Mouse (Mus musculus) embryonic fibroblast, embryonic 13.5 days (primary cell): ENCODE data around the gene Atp6v1fnb. TPM values are rescaled to one million over a fixed set of nuclear protein-coding genes. Genes with fewer than 3 reads are reported as not detected.

Experiments
- H3K27ac ChIP-seq: 2 replicates; pipeline ENCODE4 v1.5.1; 2012; ENCODE audit warnings: low read length, control low read depth, inconsistent platforms; ENCODE audit not compliant: insufficient read depth
- H3K4me1 ChIP-seq: 2 replicates; pipeline ENCODE4 v1.6.1; 2011; ENCODE audit warnings: low read length; ENCODE audit not compliant: control insufficient read depth, insufficient read depth
- H3K4me3 ChIP-seq: 2 replicates; pipeline ENCODE4 v1.5.1; 2011; ENCODE audit warnings: mild to moderate bottlenecking, control low read depth, low read length; ENCODE audit not compliant: insufficient read depth
- CTCF ChIP-seq: IDR thresholded peaks from 2 replicates; pipeline ENCODE4 v1.5.1; 2011; ENCODE audit warnings: mild to moderate bottlenecking, control low read depth, low read length, moderate library complexity, borderline replicate concordance; ENCODE audit not compliant: insufficient read depth
- POLR2A ChIP-seq: IDR thresholded peaks from 2 replicates; pipeline ENCODE4 v1.6.1; 2011; ENCODE audit warnings: low read depth, mild to moderate bottlenecking, control low read depth, low read length, moderate library complexity
- polyA plus RNA-seq: library from polyadenylated mRNA; stranded (reverse); fragments of >200 nt; gene quantifications from 2 replicates; pipeline ENCODE4 v1.2.4, GENCODE M21; 2011; ENCODE audit warnings: low read depth; ENCODE audit not compliant: missing spikeins, insufficient read length

The Atp6v1fnb gene
- polyA plus RNA-seq, result not detected in 2 replicates

DNA sequence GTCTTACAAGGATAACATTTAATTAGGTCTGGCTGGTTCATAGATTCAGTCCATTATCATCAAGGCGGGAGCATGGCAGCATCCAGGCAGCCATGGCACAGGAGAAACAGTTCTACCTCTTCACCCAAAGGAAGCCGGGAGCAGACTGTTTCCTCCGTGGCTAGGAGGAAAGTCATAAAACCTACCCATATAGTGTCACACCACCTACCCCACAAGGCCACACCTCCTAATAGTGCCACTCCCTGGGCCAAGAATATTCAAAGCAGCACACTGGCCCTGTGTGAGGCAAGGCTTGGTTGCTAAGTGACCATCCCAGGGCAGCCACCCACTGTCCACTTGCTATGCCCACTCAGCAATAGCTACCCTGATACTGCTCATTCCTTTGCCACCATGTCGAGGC is at the start of gene Atp6v1fnb:
Atp6v1fnb (plus strand) TSS at position 301 of the 400 bp plus-strand sequence.
- no peak for TF ChIP-seq CTCF
- no peak for TF ChIP-seq POLR2A
- no peak within 1 kb of the TSS for H3K4me3 ChIP-seq
- H3K27ac ChIP-seq, result no peak within 1 kb of the TSS
- peaks cover 5% of the 10 kb centered on the region for H3K4me1 ChIP-seq

DNA sequence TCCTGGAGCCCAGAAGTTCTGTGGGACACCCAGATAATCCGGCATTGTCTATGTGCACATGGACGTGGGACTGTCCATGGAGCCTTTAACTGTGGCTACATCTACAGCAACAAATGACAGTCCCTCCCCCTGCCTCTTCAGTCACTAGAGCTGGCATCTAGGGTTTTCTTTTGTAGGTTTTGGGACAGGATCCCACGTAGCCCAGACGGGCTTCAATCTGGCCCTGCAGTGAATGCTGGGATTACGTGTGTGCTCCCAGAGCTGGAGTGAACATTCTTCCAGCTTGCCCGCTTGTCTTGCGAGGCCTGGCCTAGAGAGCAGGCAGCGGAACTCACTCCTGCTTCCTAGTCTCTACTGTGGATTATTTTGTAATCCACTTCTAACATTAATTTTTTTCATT is 46.1 kb upstream of the Atp6v1fnb start:
- H3K4me3 ChIP-seq, result no peak overlapping the region
- peaks cover 8% of the 10 kb centered on the region for H3K4me1 ChIP-seq
- no peak overlapping the region for H3K27ac ChIP-seq
- TF ChIP-seq CTCF (no peak), POLR2A (no peak)

DNA sequence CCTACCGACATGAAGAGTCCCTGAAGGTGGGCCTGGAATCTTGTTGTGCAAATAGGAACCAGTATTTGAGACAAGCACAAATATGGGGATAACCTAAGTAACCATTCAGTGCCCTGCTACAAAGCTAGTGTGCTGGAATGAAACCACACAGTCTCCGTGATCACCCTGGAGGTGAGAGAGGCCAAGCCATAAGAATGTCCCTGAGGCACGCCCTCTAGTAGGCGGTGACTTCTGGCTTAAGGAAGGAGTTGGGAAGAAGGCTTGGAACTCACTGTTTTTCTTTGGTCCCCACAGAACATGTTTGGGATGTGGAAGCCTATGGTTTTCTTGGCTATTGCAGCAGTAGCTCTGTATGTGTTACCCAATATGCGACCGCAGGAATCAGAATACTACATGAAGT is 44.9 kb upstream of the Atp6v1fnb start:
- no peak overlapping the region for H3K27ac ChIP-seq
- no peak overlapping the region for H3K4me3 ChIP-seq
- TF ChIP-seq CTCF, result no peak
- TF ChIP-seq POLR2A, result no peak
- peaks cover 12% of the 10 kb centered on the region for H3K4me1 ChIP-seq

DNA sequence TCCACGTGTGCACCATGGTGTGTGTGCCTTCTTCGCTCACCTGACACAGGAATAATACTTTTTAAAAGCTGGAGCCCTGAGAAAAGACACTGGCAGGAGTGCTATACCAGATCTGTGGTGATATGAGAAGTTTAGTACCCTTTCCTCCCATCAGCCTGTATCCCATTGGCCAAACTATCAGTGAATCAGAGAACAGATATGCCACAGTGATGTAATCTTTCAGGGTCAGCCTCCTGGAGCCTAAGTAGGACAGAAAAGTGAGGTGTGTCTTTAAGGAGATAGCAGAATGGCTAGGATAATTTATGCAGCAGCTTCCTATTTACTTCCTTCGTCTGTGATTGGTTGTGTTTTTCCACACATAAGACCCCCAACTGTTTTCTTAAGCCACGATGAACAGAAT is 43.1 kb upstream of the Atp6v1fnb start:
- Histone ChIP-seq H3K4me1 (peaks cover 24% of the 10 kb centered on the region), H3K27ac (no peak overlapping the region), H3K4me3 (no peak overlapping the region)
- TF ChIP-seq POLR2A, result no peak

DNA sequence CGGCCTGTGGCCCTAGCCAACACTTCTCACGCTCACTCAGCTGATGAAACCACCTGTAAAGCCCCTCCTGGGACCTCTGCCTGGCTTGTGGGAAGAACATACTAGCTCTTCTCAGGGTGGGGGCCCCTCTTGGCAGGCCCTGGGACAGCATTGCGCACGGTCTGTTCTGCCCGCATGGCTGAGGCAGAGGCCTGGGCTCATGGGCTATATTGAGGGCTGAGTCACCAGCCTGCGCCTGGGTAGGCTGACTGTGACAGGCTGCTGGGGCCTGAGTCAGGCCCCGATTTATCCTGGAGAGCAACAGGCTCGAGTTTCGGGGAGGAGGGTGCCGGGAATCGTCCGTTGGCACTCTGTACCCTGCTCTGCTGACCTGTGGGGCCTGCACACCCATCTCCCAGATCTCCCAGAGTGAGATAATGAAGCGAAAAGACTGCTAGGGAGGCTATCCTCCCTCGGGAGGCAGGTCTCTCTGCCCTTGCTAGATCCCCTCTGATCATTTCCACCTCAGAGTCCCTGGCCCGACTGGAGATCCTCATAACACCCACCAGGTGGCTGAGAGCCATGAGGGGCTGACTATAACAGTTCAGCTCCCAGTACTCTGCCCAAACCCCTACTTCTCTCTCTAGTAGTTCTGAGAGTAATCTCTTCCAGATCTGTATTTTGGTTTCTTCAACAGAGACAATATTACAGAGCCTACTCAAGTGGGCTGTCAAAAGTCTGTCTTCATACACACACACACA is 40.4 kb upstream of the Atp6v1fnb start:
- Histone ChIP-seq H3K4me3 (no peak overlapping the region), H3K27ac (peak overlapping the region; percentile 91), H3K4me1 (peaks cover 24% of the 10 kb centered on the region)
- TF ChIP-seq CTCF, result no peak
- no peak; the same call in 1 of the 2 replicates for TF ChIP-seq POLR2A

- peak overlapping the region; percentile 91 for H3K27ac ChIP-seq
Observed at GRCm38 (mm10) chr6:29431473-29431872, 39.8 kb upstream of the Atp6v1fnb start.

GRCm38 (mm10) chr6:29432156-29432555 is 39.1 kb upstream of the Atp6v1fnb start:
- Histone ChIP-seq H3K4me3 (no peak overlapping the region), H3K4me1 (peaks cover 24% of the 10 kb centered on the region), H3K27ac (peak overlapping the region; percentile 91)
- TF ChIP-seq POLR2A, result no peak

More at GRCm38 (mm10) chr6:29431473-29431872, 39.8 kb upstream of the Atp6v1fnb start:
- H3K4me1 ChIP-seq, result peaks cover 24% of the 10 kb centered on the region
- no peak overlapping the region for H3K4me3 ChIP-seq
- TF ChIP-seq POLR2A, result no peak
- TF ChIP-seq CTCF, result no peak

- peak overlapping the region; percentile 91 for H3K27ac ChIP-seq
- H3K4me1 ChIP-seq, result peaks cover 24% of the 10 kb centered on the region
- TF ChIP-seq CTCF (no peak), POLR2A (no peak)
Observed at GRCm38 (mm10) chr6:29432676-29433037, 38.6 kb upstream of the Atp6v1fnb start.

DNA sequence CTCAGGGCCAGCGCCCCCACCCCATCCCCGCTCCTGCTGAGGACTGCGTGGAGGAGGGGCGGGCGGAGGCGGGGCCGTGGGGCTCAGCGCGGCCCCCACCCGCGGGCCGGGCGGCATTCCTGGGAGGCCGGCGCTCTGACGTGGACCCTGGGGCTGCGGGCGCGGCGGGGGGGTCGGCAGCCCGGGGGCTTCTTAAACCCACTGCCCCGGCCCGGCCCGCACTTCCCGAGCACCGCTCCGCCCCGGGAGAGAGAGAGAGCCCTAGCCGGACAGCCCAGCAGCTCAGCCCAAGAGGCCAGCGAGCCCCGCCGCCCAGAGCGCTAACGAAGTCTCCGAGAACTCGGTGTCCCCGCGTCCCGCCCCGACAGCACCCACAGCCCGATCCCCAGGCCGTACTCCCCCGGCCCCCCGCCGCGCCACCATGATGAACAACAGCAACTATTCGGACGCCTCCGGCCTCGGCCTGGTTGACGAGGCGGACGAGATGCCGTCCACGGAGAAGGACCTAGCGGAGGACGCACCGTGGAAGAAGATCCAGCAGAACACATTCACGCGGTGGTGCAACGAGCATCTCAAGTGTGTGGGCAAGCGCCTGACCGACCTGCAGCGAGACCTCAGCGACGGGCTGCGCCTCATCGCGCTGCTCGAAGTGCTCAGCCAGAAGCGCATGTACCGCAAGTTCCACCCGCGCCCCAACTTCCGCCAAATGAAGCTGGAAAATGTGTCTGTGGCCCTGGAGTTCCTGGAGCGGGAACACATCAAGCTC is 38.0 kb upstream of the Atp6v1fnb start, which contains the start of gene Flnc:
Flnc (plus strand) TSS at position 219 of the 766 bp plus-strand sequence.
- H3K4me1 ChIP-seq, result peaks cover 19% of the 10 kb centered on the region
- peak within 1 kb of the TSS; percentile 62 for H3K4me3 ChIP-seq
- H3K27ac ChIP-seq, result peak within 1 kb of the TSS; percentile 91
- TF ChIP-seq CTCF, result no peak
- peak; percentile 87 for TF ChIP-seq POLR2A

More at GRCm38 (mm10) chr6:29432676-29433037, 38.6 kb upstream of the Atp6v1fnb start:
- H3K4me3 ChIP-seq, result no peak overlapping the region
